Mouse (Mus musculus): ENCODE measurements around the gene Srp72.
"Not testable (repeated sequence)": the region's sequence is repeated elsewhere in the genome, so short reads cannot be mapped to it uniquely, and the experiment has no call there.

The Srp72 gene

GRCm38 (mm10) chr5:76962545-76962944 is 11.9 kb upstream of the Srp72 start:
- DNase-seq (ENCODE audit: low spot score in 2 of 2), result no peak

GRCm38 (mm10) chr5:76964651-76965050 is 9.8 kb upstream of the Srp72 start:
- no peak for DNase-seq (ENCODE audit: low spot score in 2 of 2)

- no peak for DNase-seq (ENCODE audit: low spot score in 2 of 2)
These were observed 5.2 kb upstream of the Srp72 start for GRCm38 (mm10) chr5:76969250-76969649.

GRCm38 (mm10) chr5:76971115-76971514 is 3.4 kb upstream of the Srp72 start:
- not testable (repeated sequence) for DNase-seq (ENCODE audit: low spot score in 2 of 2)

GRCm38 (mm10) chr5:76973488-76973887 is 995 bp upstream of the Srp72 start:
- no peak for DNase-seq (ENCODE audit: low spot score in 2 of 2)

GRCm38 (mm10) chr5:76974207-76974553 is 303 bp upstream of the Srp72 start:
- DNase-seq (ENCODE audit: low spot score in 2 of 2), result no peak

- DNase-seq (ENCODE audit: low spot score in 2 of 2), result no peak
These were observed 1.3 kb downstream of the Srp72 start for GRCm38 (mm10) chr5:76975736-76976135.

GRCm38 (mm10) chr5:76984015-76984414 is 9.5 kb downstream of the Srp72 start:
- no peak for DNase-seq (ENCODE audit: low spot score in 2 of 2)

GRCm38 (mm10) chr5:76990789-76991188 is 16.3 kb downstream of the Srp72 start:
- no peak for DNase-seq (ENCODE audit: low spot score in 2 of 2)

- no peak for DNase-seq (ENCODE audit: low spot score in 2 of 2)
These were observed 18.8 kb downstream of the Srp72 start for GRCm38 (mm10) chr5:76993174-76993814.

- DNase-seq (ENCODE audit: low spot score in 2 of 2), result peak; percentile 42 to 48
These were observed 23.9 kb downstream of the Srp72 start for GRCm38 (mm10) chr5:76998416-76998815.

GRCm38 (mm10) chr5:77001192-77001591 is 26.7 kb downstream of the Srp72 start:
- no peak for DNase-seq (ENCODE audit: low spot score in 2 of 2)

- no peak for DNase-seq (ENCODE audit: low spot score in 2 of 2)
These were observed 29.8 kb downstream of the Srp72 start, which contains the start of gene Arl9 for GRCm38 (mm10) chr5:77004051-77004821. TSS of gene Arl9 (plus strand) at chr5:77004055.

- DNase-seq (ENCODE audit: low spot score in 2 of 2), result no peak
These were observed 35.9 kb downstream of the Srp72 start for GRCm38 (mm10) chr5:77010352-77010751.

GRCm38 (mm10) chr5:77011082-77011481 is 36.6 kb downstream of the Srp72 start:
- DNase-seq (ENCODE audit: low spot score in 2 of 2), result no peak

- DNase-seq (ENCODE audit: low spot score in 2 of 2), result no peak
These were observed 38.7 kb downstream of the Srp72 start for GRCm38 (mm10) chr5:77013171-77013570.

- peak; percentile 83 to 87 for DNase-seq (ENCODE audit: low spot score in 2 of 2)
These were observed 41.3 kb downstream of the Srp72 start, which contains the start of gene Thegl for GRCm38 (mm10) chr5:77015544-77016482. TSS of gene Thegl (plus strand) at chr5:77016023.

- DNase-seq (ENCODE audit: low spot score in 2 of 2), result no peak
These were observed 53.6 kb downstream of the Srp72 start for GRCm38 (mm10) chr5:77028034-77028433.

GRCm38 (mm10) chr5:77029735-77030134 is 55.3 kb downstream of the Srp72 start:
- no peak for DNase-seq (ENCODE audit: low spot score in 2 of 2)

- DNase-seq (ENCODE audit: low spot score in 2 of 2), result not testable (repeated sequence)
These were observed 60.6 kb downstream of the Srp72 start for GRCm38 (mm10) chr5:77035101-77035500.

- no peak for DNase-seq (ENCODE audit: low spot score in 2 of 2)
These were observed 64.0 kb downstream of the Srp72 start for GRCm38 (mm10) chr5:77038451-77038850.

- no peak for DNase-seq (ENCODE audit: low spot score in 2 of 2)
These were observed 64.9 kb downstream of the Srp72 start for GRCm38 (mm10) chr5:77039391-77039790.

Data from right cerebral cortex, postnatal 10 days (tissue).